Mouse (Mus musculus) Patski (cell line): ENCODE results near the gene Gpbar1. TPM values are rescaled to one million over a fixed set of nuclear protein-coding genes. Genes with fewer than 3 reads are reported as not detected.

Experiments used
- ATAC-seq: fragments of 100-300 bp; one replicate; pipeline ENCODE4 v1.8.0; 2021
- CTCF ChIA-PET: fragments of 350-600 bp; sonication (Branson Sonifier 250); formaldehyde crosslinking; loops from one replicate; lab custom pipeline; 2022; ENCODE audit warnings: inconsistent platforms; lab: Charles Lee
- POLR2A ChIA-PET: fragments of 350-600 bp; sonication (Branson Sonifier 250); formaldehyde crosslinking; loops from one replicate; lab custom pipeline; 2022; ENCODE audit warnings: antibody characterized with exemption, inconsistent platforms; lab: Charles Lee
- DNase-seq: peaks from one replicate; pipeline ENCODE4 v3.0.0-alpha.2; 2011; ENCODE audit warnings: low read depth, low spot score
- H3K27me3 ChIP-seq: fragments of 371-371 bp; one replicate; pipeline ENCODE4 v1.5.1; 2021
- CTCF ChIP-seq: fragments of 100-300 bp; IDR thresholded peaks from one replicate; pipeline ENCODE4 v1.5.1; 2021
- in situ Hi-C: fragments of 300-500 bp; cut with MboI; formaldehyde crosslinking; loops from 3 replicates; pipeline ENCODE4 v1.11.1; 2018; ENCODE audit warnings: low pct_unique_long_range_greater_than_20kb, mixed read lengths
- polyA plus RNA-seq: library from polyadenylated mRNA; unstranded; gene quantifications from one replicate; pipeline ENCODE4 v1.2.3, GENCODE M21; 2021

The Gpbar1 gene
- polyA plus RNA-seq, 1 experiment from 2014 or later, result 1.7 TPM

DNA sequence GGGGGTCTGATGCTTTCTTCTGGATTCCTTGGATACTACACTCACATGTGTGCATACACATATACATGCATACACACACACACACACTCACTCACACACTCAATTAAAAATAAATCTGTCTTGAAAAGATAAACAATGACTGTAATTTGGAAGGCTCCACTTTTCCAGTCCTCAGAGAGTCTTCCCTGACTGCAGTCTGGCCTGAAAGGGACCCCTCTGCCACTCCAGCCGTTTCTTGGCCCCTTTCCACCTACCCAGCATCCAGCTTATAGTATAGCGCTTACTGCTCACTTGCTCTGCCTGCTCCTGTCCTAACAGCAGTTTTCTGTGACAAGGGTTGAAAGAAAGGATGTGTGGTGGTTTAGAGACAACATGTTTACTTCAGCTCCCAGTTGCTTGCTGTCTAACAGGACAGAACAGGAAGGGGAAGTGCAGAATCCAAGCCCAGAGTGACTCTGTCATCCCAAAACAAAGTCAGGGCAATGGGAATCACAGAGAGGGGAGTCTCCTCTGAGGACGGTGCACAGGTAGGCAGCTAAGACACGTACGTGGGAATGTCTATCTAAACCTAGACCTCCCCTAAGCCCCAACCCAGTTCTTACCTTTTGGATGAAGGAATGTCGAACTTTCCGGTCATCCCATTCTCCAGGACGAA lies 15.1 kb downstream of the Gpbar1 start:
- TF ChIP-seq CTCF, result no peak
- ChIA-PET CTCF (interaction anchor here (1.9 kb wide), 1 partner anchor 87 kb away, joined by 6 read pairs; no protein-coding TSS in a partner anchor), POLR2A (interaction anchor here (0.5 kb wide), 1 partner anchor 291 kb away, joined by 6 read pairs; no protein-coding TSS in a partner anchor)
- in situ Hi-C loops, result loop anchor here (10.0 kb wide), 1 partner anchor 259 kb away; no protein-coding TSS in a partner anchor
- DNase-seq, result no peak
- H3K27me3 ChIP-seq, result no peaks in the 10 kb centered on the region
- ATAC-seq, result no peak

DNA sequence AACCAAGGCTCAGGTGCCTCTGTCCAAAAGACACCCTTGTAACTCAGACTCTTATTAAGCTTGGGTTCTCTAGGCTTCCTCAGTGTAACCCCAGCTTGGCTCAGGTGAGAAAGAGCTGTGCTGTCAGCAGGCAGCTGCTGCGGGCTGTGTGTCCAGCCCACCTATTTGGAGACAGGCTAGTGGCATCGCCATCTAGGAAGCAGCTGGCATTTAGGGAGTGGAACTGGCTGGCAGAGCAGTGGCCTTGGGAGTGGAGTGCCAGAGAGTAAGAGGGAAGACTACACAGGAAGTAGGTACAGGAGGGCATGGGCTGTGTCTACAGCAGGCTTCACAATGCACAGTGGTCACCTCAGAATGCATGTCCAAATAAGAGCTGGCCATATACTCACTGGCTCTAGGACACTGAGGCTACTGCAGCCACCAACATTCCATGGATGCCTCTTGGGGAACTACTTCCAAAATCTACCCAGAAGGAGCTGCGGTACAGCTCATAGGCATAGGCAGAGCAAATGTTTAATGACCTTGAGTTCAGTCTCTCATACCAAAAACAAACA lies 15.8 kb downstream of the Gpbar1 start:
- ChIA-PET POLR2A (interaction anchor here (0.5 to 3.5 kb wide), 2 partner anchors 8 to 292 kb away, joined by 6 to 13 read pairs; no protein-coding TSS in a partner anchor), CTCF (interaction anchor here (1.0 to 1.9 kb wide), 3 partner anchors 9 to 88 kb away, joined by 3 to 6 read pairs (median 3); partner anchors contain the start of genes Aamp and Pnkd)
- TF ChIP-seq CTCF, result no peak
- DNase-seq, result no peak
- no peaks in the 10 kb centered on the region for H3K27me3 ChIP-seq
- in situ Hi-C loops, result loop anchor here (10.0 kb wide), 1 partner anchor 259 kb away; no protein-coding TSS in a partner anchor
- no peak for ATAC-seq

- no peak for DNase-seq
- ChIA-PET POLR2A (interaction anchor here (0.6 to 3.5 kb wide), 3 partner anchors 9 to 76 kb away, joined by 3 to 13 read pairs (median 3); no protein-coding TSS in a partner anchor), CTCF (interaction anchor here (1.0 to 1.9 kb wide), 4 partner anchors 10 to 89 kb away, joined by 3 to 6 read pairs (median 4); partner anchors contain the start of genes Aamp, Pnkd and Tmbim1)
- H3K27me3 ChIP-seq, result no peaks in the 10 kb centered on the region
- no peak for TF ChIP-seq CTCF
- in situ Hi-C loops, result loop anchor here (10.0 kb wide), 1 partner anchor 260 kb away; no protein-coding TSS in a partner anchor
- no peak for ATAC-seq
Measured at GRCm38 (mm10) chr1:74294733-74295455, 16.5 kb downstream of the Gpbar1 start.

DNA sequence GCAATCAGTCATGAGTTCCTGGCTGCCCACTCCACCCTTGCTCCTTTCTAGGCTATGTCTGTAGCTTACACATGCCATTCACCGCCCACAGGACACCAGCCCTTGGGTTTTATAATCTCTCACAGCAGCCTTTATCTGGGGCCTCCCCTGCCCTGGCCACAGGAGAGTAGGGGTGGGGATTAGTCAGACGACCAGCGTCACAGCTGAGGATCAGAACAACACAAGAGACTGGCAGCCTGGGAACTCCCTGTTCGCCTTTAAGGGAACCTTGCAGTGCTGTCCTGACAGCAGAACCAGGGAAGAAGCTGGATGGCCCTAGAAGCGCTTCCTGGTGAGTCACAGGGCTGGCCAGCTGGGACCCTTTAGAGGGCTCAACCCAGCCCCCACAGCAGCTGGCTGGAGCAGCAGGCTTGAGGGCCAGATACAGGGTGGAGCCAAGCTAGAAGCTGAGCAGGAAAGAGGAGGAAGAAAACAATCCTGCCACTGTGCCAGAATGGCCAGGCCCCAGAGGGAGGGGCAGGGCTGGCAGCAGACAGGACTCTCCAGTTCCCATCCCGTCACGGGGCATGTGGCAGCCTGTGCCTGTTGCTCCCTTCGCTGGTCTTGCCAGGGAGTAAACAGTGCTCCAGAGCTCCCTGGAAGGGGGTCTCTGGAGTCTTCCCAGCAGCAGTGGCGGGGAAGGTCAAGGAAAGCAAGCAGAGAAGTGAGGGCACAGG lies 17.3 kb downstream of the Gpbar1 start:
- H3K27me3 ChIP-seq, result no peaks in the 10 kb centered on the region
- no peak for TF ChIP-seq CTCF
- ATAC-seq (peak; percentile 88), DNase-seq (peak; percentile 94)
- in situ Hi-C loops, result loop anchor here (10.0 kb wide), 1 partner anchor 261 kb away; no protein-coding TSS in a partner anchor
- ChIA-PET CTCF (interaction anchor here (1.1 to 1.9 kb wide), 5 partner anchors 9 to 157 kb away, joined by 3 to 9 read pairs (median 3); partner anchors contain the start of genes Aamp, Pnkd and Tmbim1), POLR2A (interaction anchor here (0.6 to 3.5 kb wide), 3 partner anchors 10 to 75 kb away, joined by 3 to 13 read pairs (median 3); no protein-coding TSS in a partner anchor)

DNA sequence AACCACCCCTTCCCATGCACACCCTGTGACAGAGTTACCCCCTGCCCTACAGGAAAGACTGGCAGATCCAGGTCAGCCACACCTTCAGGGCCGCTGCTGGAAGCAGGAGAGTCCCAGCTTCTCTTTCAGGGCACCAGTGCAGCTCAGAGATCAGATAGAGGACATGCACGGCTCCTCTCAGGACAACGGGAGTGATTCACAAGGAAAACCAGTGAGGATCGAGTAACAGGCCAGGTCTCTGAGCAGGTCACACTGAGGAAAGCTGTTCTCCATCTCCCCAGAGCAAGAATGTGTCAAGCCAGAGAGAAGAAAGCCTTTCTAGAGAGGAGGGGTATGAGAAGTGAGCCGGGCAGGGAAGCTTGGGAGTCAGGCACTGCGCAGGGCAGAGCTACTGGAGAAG lies 18.1 kb downstream of the Gpbar1 start:
- ChIA-PET CTCF (interaction anchor here (1.1 to 1.9 kb wide), 5 partner anchors 8 to 156 kb away, joined by 3 to 9 read pairs (median 3); partner anchors contain the start of genes Aamp, Catip, Pnkd and Tmbim1), POLR2A (interaction anchor here (1.6 to 3.5 kb wide), 2 partner anchors 10 to 74 kb away, joined by 3 to 13 read pairs; no protein-coding TSS in a partner anchor)
- no peak for TF ChIP-seq CTCF
- H3K27me3 ChIP-seq, result no peaks in the 10 kb centered on the region
- no peak for ATAC-seq
- in situ Hi-C loops, result loop anchor here (10.0 kb wide), 1 partner anchor 262 kb away; no protein-coding TSS in a partner anchor
- DNase-seq, result no peak

- POLR2A ChIA-PET, result interaction anchor here (3.5 kb wide), 1 partner anchor 11 kb away, joined by 13 read pairs; no protein-coding TSS in a partner anchor
- H3K27me3 ChIP-seq, result no peaks in the 10 kb centered on the region
- no peak for TF ChIP-seq CTCF
- no peak for ATAC-seq
- CTCF ChIA-PET, result interaction anchor here (1.2 to 1.5 kb wide), 2 partner anchors 12 to 65 kb away, joined by 3 to 6 read pairs; partner anchors contain the start of gene Catip
- in situ Hi-C loops, result loop anchor here (10.0 kb wide), 1 partner anchor 262 kb away; no protein-coding TSS in a partner anchor
- DNase-seq, result no peak
Measured at GRCm38 (mm10) chr1:74297269-74297668, 18.9 kb downstream of the Gpbar1 start.

GRCm38 (mm10) chr1:74298157-74298750 lies 19.9 kb downstream of the Gpbar1 start:
- no peak for DNase-seq
- no peak for ATAC-seq
- no peak for TF ChIP-seq CTCF
- no peaks in the 10 kb centered on the region for H3K27me3 ChIP-seq
- in situ Hi-C loops, result loop anchor here (10.0 kb wide), 1 partner anchor 263 kb away; no protein-coding TSS in a partner anchor
- CTCF ChIA-PET, result interaction anchor here (1.3 to 1.5 kb wide), 2 partner anchors 11 to 13 kb away, joined by 3 to 6 read pairs; no protein-coding TSS in a partner anchor
- POLR2A ChIA-PET, result interaction anchor here (0.7 kb wide), 1 partner anchor 11 kb away, joined by 3 read pairs; no protein-coding TSS in a partner anchor

GRCm38 (mm10) chr1:74298996-74299395 lies 20.6 kb downstream of the Gpbar1 start:
- H3K27me3 ChIP-seq, result no peaks in the 10 kb centered on the region
- CTCF ChIA-PET, result interaction anchor here (1.3 kb wide), 1 partner anchor 13 kb away, joined by 3 read pairs; no protein-coding TSS in a partner anchor
- DNase-seq, result no peak
- in situ Hi-C loops, result loop anchor here (10.0 kb wide), 1 partner anchor 264 kb away; no protein-coding TSS in a partner anchor
- POLR2A ChIA-PET, result no interaction called here
- ATAC-seq, result no peak
- no peak for TF ChIP-seq CTCF
